Mouse (Mus musculus) kidney, adult 11 months (tissue): ENCODE measurements at regions not wholly inside any gene's neighbourhood (a gene's known extent, or its start where the extent isn't known, plus 50 kb on each side); places are given as distances from the start of the nearest gene placed in this dataset.

ENCODE experiments used
- DNase-seq: peaks from one replicate; pipeline ENCODE4 v3.0.0; 2022

DNA sequence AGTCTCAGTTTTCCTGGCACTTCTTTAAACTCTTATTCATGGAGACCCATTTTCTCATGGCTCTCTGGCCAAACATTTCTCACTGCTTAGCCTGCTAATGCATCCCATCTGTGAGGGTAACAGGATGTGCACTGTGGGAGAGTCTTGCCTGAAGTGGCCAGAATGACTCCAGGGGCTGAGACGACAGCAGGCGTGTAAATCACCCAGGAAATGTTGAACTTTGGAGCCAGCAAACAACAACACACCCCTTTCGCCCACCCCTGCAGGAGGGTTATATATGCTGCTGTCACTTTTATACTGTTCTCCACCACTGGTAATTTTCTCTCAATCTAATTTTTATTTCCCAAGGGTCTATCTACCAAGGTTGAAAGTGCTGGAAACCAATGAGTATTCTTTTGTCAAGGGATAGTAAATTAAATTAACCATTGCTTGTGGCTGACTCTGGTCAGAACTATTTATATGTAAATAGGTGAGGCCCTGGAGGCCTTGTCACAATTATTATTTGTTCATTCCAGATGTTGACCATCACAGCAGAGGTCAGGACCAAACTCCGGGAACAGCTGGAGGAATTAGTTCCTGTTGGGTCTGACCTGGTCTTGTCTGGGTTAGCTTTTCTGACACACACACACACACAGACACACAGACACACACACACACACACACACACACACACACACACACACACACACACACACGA, 378.2 kb downstream of the Nucb2 start:
- peak; percentile 6 for DNase-seq

DNA sequence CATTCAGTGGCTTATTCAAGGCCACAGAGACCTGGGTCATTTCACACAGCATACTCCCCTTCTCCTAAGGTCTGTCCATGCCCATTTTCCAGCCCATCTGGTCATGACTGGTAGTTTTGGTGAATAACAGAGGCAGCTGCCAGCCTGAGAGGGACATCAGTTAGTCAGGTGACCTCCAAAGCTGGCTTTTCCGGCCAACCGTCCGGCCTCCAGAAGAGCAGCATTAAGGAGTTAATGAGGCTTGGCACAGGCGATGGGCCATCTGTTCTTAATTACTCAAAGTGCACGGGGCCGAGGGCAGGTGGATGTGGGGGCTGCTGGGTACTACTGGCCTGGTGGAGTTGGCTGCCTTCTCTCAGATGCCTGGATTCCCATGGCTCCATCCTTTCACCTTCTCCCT, 389.7 kb downstream of the Nucb2 start:
- no peak for DNase-seq

DNA sequence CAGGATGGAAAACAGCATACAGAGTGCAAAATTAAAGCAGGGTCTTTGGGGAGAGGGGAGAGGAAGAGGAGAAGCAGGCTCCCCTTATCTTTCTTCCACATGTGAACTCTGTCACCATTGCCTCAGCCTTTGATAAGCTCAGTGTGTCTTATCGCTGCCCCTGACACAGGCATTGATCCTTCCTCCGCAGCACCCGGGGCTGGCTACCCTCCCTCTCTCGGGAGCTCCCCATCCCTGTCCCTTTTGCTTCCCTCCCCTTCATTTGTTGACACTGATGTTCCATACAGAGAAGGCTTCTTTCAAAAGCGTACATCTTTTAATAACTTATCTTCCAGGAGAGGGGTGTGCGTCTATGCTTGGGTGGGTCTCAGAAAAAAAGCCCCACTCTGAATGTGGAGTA, 411.6 kb downstream of the Nucb2 start:
- DNase-seq, result no peak

DNA sequence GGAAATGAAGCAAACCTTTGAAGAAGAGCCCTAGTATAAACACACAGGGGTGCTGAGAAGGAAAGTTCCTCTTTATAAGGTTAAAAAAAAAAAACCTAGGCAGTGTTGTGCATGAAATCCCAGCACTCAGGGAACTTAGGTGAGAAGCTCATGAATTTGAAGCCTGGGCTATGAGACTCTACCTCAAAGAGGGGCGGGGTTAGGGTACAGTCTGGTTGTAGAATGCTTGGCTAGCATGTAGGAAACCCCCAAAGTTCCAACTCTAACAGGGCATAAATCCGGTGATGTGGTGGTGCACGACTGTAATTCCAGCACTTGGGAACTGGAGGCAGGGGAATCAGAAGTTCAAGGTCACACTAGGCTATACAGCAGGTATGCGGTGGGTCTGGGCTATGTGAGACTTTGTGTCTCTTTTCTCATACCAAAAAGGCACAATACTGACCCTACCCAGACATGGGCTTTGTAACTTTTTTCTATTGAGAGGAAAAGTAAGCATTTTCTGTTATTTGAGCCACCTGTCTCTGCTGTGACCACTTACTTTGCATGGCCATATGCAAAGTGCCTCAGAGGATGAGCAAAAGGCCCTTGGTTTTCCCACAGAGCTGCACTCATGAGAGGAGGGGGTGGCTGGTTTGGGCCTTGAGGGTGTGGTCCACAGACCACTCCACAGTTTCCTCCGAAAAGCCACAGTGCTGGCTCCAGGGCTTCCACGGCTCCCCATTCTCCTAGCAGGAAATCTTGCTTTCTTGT, 413.9 kb downstream of the Nucb2 start:
- DNase-seq, result no peak

DNA sequence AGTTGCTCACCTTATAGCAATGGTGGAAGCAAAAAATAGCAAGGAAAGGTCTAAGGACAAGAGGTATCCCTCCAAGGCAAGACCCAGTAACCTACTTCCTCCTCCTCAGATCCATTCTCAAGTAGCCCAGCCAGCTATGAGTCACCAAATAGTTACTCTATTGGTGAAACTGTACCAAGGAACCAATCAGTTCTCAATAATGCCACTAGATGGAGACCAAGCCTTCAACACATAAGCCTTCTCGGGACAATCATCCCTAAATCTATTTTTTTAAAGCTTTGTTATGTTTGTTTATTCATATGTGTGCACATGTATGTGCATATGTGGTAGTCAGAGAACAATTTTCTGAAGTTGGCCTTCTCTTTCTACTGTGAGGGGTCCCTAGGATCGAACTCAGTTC, 434.3 kb upstream of the Xylt1 start:
- DNase-seq, result no peak

DNA sequence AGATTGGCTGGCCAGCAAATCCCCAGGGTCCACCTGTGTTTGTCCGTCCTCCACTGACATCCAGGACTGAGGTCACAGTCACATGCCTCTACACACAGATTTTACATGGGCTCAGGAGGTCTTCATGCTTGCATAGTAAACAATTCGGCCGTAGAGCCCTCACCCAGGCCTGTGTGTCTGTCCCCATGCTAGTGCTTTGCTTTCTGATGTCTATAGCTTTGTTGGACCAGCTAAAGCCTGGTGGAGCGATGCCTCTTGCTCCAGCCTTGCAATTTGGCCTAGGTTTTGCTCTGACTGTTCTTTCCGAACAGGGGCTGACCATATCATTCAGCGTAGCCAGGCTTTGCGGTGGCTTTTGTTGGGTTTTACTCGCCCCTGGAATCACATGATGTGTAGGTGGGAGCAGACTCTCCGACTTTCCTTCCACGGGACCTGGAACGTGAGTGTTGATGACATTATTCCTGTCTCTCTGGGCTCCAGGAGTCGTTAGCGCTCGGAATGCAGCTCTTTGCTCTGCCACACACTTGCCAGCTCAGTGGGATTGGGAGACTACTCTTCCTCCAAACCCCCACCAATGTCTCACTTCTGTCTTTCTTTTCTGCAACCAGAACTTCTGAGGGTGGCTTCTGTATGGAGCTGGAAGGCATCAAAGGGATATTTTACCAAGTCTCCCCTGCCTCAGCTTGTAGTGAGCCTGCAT, 421.4 kb upstream of the Xylt1 start:
- no peak for DNase-seq

DNA sequence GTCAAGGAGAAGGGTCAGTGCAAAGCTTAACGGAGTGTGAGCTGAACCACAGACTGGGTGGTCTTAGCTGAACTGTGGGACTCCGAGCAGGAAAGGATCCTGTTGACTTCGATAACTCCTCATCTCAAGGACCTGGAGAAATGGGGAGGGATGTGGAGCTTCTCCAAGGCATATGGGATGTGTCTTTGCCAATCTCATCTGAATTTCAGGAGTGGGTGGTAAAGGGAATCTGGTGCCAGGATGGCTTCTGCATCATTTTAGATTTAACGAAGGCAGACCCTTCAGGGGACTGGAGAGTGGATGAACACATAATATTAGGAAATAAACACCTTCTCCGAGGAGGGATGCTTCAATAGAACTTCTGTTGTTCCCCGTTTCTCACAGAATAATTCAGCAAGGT, 416.9 kb upstream of the Xylt1 start:
- DNase-seq, result no peak

DNA sequence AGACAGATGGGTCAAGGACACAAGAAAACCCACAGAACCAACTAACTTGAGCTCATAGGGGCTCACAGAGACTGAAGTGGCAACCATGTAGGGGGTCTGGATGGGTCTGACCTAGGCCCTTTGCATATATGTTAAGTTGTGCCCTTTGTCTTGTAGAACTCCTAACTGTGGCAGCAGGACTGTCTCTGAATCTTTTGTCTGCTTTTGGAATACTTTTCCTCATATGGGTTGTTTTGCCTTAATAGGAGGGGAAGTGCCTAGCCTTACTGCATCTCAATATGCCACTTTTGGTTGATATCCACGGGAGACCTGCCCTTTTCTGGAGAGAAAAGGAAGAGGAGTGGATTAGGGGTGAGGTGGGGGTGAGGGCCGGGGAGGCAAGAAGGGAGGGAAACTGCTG, 389.4 kb upstream of the Xylt1 start:
- DNase-seq, result no peak

DNA sequence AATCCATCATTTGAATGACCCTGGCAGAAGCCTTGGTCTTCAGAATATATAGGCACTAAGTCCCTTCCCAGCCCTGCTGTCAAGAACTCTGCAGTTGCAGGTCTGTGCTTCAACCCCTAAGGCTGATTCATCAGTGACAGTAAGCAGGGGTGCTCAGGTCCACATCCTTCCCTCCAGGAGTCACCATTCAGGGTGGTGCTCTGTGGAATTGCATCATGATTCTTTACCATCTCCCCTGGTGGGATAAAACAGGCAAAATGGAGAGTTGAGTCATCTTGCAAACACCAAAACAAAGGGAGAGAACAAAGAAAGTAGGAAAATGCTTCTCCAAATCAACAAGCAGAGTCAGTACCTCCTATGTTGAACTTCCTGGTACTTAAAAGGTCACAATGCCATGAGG, 388.6 kb upstream of the Xylt1 start:
- no peak for DNase-seq

DNA sequence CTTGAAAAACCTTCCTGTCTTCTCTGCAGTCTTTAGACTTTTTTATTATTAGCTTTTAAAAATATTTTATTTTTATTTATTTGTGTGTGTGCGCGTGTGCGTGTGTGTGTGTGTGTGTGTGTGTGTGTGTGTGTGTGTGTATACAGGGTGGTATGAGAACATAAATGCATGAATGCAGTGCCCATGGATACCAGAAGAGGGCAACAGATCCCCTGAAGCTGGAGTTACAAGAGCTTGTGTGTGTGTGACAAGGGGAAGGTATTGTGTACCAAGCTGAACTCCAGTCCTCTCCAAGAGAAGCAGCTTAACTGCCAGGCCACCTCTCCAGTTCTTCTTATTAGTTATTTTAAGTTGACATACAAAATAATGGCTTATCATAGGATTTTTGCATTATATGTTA, 385.0 kb upstream of the Xylt1 start:
- DNase-seq, result no peak

DNA sequence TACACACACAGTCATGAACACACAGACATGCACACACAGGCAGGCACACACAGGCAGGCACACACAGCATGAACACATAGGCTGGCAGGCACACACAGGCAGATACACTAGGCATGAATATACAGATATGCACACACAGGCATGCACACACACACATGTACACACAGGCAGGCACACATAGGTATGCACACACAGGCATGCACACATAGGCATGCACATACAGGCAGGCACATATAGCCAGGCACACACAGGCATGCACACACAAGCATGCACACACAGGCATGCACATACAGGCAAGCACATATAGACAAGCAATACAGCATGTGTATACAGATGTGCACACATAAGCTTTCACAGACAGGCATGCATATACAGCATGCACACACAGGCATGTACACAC, 377.6 kb upstream of the Xylt1 start:
- no peak for DNase-seq

DNA sequence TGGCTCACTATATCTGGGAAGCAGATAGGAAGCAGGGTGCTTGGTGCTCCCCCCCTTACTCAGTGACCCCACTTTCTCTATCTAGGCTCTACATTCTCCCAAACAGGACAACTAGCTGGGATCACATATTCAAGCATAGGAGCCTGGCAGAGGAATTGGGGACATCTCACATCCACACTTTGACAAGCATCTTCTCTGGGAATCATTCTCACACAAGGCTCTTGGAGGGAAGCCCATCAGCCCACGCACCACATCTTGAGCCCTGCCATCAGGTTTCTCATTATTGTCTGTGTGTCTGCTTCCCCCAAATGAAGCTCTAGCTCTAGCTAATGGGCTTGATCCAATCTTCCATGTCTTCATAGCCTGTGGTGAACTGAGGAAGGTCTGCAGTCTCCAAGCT, 362.4 kb upstream of the Xylt1 start:
- no peak for DNase-seq

DNA sequence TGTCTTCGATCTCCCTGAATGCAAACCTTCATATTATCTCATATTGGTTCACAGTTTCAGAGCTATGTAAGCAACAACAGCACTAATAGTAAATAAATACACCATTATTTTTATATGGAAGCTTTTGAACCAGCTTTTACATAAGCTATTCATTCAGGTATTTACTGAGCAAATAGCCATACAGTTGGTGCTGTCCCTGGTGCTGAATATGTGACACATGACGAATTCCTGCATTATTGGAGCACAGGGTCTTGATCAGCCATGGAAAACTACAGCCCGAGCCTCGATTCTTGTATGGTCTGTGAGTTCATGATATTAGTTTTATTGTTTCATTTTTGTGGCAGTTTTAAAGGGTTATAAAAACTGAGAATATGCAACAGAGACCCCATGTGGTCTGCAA, 359.1 kb upstream of the Xylt1 start:
- DNase-seq, result no peak

DNA sequence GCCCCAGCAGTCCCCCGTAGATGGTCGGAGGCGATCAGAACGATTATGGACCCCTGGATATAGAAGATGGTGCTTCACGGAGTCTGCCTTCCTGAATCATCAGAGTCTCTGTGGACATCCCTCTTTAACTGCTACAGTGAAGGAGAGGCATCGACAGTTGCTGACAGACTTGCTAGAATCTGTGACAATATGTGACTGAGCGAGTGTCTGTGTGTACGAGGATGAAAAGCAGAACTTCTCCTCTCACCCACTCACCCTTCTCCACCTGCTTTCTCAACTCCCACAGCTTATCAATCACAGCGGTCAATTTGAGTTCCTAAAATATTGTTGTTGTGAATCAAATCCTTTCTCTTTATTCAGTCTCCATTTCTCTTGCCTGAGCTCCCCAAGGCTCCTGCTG, 335.9 kb upstream of the Xylt1 start:
- no peak for DNase-seq

DNA sequence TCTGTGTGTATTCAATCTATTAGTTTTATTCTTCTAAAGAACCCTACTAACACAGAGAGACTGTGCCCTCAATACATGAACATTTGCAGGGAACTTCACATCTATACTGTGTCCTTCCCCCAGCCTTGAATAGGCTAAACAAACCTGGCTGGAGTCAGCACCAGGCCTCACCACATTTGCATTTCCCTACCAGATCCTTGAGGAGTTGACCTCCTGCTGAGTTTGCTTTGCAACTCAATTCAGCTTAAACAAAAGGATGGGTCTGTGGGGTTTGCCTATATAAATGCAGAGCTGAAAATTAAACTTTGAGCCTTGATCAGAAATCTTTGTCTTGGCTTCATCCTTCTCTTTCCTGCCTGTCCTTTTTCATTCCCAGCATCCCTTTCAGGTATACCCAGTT, 331.5 kb upstream of the Xylt1 start:
- no peak for DNase-seq

DNA sequence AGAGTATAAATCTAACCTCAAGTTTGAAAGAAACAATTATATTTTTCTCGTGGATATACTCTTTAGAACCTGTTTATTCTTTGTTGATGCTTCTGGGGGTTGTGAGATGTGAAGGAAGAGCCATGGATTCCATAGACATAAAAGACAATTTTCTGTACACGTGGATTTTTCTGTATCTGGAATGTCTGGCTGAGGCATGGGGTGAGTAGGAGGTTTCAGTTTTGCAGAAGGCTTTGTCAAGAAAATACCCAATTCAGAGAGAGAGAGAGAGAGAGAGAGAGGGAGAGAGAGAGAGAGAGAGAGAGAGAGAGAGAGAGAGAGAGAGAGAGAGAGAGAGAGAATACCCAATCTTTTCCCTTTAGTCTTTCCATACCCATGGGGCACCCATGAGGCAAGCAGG, 315.0 kb upstream of the Xylt1 start:
- no peak for DNase-seq

DNA sequence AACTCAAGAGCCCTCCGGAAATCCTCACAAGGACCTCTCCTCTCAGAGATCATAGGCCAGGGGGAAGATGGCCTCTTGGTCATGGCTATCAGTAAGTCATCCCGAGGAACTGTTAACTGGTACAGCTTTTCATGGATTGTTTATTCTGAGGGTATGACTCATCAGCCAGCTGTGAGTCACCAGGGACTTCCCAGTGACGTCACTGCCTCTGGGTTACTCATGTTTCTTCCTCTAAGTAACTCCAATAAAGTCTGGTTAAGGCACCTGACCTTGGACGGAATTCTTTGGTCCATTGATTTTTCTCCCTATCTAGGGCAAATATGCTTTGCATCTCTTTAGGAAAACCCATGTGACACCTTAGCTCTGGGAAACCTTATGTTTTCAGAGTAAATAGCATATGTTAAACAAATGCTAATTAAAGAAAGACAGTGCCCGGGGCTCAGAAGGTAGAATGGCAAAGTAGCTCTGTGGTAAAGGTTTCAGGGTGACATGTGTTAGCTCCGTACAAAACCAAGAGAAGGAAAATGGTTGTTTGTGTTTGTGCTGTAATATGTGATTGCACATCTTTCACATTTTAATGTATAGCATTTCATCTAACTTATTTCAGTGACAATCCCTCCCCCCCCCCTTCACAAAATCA, 289.7 kb upstream of the Xylt1 start:
- peak; percentile 8 for DNase-seq

DNA sequence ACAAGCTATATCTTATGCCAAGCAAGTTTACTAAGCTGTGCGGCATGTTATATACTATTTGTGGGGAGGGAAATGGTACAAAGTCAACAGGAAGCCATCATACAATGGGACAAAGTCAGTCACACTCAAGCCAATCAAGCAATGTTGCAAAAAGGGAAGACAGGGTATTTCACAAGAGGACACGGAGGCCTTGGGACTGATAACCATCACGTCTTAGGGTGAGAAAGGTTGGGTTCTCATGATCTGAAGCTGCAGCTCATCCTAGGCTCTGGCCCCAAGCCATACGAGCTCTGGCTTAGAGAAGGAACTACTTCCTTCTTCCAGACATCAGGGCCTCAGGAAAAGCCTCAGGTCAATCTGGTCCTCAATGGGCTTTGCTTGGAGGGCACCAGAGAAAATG, 287.9 kb upstream of the Xylt1 start:
- no peak for DNase-seq

DNA sequence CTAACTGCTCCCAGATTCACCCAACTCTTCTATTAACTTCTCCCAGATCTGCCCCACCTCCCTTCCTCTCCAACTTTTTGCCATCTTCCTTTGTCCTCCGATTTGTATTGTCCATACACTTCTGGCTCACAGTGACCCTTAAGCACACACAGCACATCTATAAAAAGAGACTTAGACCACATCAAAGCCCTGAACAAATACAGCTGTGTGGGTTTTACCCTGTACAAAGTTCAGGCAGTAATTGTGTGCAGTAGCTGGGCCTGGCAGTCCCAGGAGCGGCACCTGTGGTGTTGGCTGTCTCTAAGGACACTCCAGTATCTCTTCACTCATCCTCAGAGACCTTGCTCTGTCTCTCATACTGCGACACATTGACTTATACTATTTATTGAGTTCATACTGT, 283.2 kb upstream of the Xylt1 start:
- DNase-seq, result no peak

DNA sequence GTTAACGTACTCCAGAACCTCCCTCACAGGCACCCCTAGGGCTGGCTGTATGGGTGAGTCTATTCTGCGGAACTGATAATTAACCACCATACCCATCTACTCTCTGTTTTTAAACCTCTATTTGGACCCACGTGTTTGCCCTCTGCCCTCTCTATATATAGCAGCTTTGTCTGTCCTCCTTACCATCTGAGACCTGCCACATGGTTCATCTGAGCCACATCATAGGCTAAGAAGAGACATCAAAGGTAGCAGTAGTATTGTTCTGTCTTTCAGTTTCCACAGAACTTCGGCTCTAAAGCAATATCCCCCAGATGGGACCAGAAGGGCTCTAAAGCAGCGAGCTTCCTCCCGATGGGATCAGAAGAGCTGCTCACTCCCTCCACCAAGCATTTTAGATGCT, 281.7 kb upstream of the Xylt1 start:
- DNase-seq, result no peak

DNA sequence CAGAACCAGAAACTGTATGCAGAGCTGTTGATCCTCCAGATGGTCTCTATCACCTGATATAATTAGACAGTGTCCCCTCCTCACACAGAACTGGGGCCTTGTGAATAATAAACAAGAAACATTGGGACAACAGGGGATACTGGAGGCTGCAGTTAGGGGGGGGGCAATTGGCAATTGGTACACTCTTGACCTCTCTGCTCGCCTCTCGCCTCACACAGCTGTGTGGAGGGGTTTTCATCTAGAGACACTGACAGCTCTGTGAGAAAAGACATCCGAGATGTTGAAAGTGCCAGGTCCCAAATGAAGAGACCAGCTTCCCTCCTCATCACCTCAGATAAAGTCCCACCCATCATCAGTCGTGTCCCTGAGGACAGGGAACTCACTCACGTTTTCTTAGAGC, 277.7 kb upstream of the Xylt1 start:
- no peak for DNase-seq

DNA sequence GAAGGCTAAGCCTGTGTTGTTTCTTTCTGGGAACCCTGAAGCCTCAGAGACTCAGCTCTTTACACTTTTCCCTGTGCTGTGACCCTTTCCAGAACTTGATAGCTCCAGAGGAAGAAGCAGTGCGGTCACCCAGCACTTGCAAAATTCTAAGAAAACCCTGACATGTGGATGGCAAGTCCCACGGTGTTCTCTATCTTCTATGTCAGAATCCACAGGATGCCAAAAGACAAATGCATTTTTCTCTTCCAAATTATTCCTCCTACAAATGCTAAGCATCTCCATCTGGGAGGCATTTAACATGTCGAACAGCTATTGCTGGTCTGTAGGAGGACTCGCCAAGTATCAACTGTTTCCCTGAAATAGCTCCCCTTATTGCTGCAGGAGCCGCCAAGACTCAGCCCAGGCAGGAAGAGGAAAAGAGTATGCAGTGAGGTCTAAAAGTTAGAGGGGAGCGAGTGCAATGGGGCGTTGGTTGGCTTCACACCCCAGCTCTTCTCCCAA, 274.0 kb upstream of the Xylt1 start:
- no peak for DNase-seq

DNA sequence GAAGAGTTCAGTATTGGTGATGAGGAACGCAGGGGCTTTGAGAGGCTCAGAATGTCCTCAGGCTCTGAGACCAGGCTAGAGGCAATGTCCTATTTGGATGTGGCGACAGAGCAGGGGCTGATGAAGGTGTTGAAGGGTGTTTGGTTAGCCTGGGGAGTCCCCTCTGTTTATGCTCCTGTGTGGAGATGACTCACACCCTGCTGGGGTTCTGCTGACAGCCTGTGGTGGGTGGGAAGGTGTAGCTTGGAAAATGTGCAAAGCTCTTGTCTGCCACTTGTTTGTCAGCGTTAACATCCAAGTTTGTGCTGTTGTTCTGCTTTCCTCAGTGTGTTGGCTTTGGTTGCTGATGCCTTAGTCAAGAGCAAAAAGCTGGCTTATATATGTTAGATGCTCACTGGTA, 272.4 kb upstream of the Xylt1 start:
- DNase-seq, result no peak

DNA sequence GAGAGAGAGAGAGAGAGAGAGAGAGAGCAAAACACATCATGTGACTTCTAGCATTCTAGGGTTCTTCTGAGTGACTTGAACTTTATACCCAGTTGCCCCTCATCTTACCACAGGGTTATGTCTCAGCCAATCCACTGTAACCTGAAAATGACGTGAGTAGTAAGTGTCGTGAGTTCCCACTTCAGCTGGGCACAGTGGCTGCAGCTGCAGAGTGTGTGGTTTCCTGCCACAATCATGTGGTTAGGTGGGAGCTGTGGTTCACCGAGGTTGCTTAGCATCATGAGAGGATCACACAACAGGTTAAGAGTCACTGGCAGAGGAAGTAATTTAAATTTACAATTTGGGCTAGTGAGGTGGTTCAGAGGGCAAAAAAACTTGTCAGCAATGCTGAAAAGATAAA, 253.1 kb upstream of the Xylt1 start:
- no peak for DNase-seq
